Mouse (Mus musculus) frontal cortex, adult (tissue): Measurements from ENCODE around the gene Olfr1022.

ENCODE experiments used
- ATAC-seq: cut with Nextera tagmentation; 2 replicates; pipeline ENCODE4 v1.9.2; 2017; ENCODE audit warnings: mild to moderate bottlenecking, moderate library complexity, mixed read lengths; ENCODE audit not compliant: low TSS enrichment

Olfr1022 gene

GRCm38 (mm10) chr2:85868294-85868693, at the start of gene Olfr1022:
Gene Olfr1022 (plus strand): TSS chr2:85868594.
- no peak for ATAC-seq

- ATAC-seq: no peak
These were observed 23.0 kb upstream of the Olfr1022 start, which contains the start of gene Olfr1019 for GRCm38 (mm10) chr2:85845383-85845782. Gene Olfr1019 (minus strand): TSS chr2:85845483.

GRCm38 (mm10) chr2:85846730-85847129, 21.7 kb upstream of the Olfr1022 start, which contains the start of gene Olfr1020:
Gene Olfr1020 (plus strand): TSS chr2:85847030.
- ATAC-seq: no peak

- ATAC-seq: no peak
These were observed 16.9 kb downstream of the Olfr1022 start, which contains the start of gene Olfr1023 for GRCm38 (mm10) chr2:85885340-85885739. Gene Olfr1023 (plus strand): TSS chr2:85885640.

GRCm38 (mm10) chr2:85904952-85905351, 36.6 kb downstream of the Olfr1022 start, which contains the start of gene Olfr1024:
Gene Olfr1024 (minus strand): TSS chr2:85905052.
- no peak for ATAC-seq

- no peak for ATAC-seq
These were observed 44.8 kb downstream of the Olfr1022 start for GRCm38 (mm10) chr2:85913197-85913596.

GRCm38 (mm10) chr2:85914893-85915292, 46.5 kb downstream of the Olfr1022 start, which contains the start of gene Olfr1025-ps1:
Gene Olfr1025-ps1 (plus strand): TSS chr2:85915193.
- ATAC-seq: no peak
